10 mouse cellular contexts compared by ENCODE assay signal in genomic region chr12:30067806-30068205, GRCm38 (mm10).
"Had no signal": no experiment of that assay in that cellular context is flagged by ENCODE, and none has a peak within 500 bp of the region (broad histone marks: within the 10 kb centered on the region; RNA-seq: fewer than 3 reads in every experiment).

No protein-coding gene starts in this region.

- DNase-seq: liver, postnatal 0 days; lung, adult 2 months; lung, postnatal 14 days; lung, postnatal 36 days; right cerebral cortex, postnatal 25 days; right cerebral cortex, postnatal 4 days; spleen, adult 18-20 months; thymus, adult 18-20 months; thymus, postnatal 14 days; thymus, postnatal 36 days had no signal
